Mouse (Mus musculus) forebrain, embryonic 14.5 days (tissue): ENCODE data around the gene Cnih1. TPM values are rescaled to one million over a fixed set of nuclear protein-coding genes. Genes with fewer than 3 reads are reported as not detected.
"Not testable (repeated sequence)": the region's sequence is repeated elsewhere in the genome, so short reads cannot be mapped to it uniquely, and the experiment has no call there.

Source experiments
- ATAC-seq: fragments of 200-750 bp; cut with Nextera tagmentation; 2 replicates; pipeline ENCODE4 v1.8.0; 2017; ENCODE audit warnings: mild to moderate bottlenecking, moderate library complexity
- DNase-seq: peaks from one replicate; pipeline ENCODE4 v3.0.0-alpha.2; 2015; ENCODE audit warnings: low spot score
- H3K27ac ChIP-seq: fragments of 300-500 bp; sonication (generic); 2 replicates; pipeline ENCODE4 v1.5.1; 2014; ENCODE audit warnings: low read depth, mild to moderate bottlenecking, control low read depth, low read length, moderate library complexity
- H3K27me3 ChIP-seq: fragments of 300-500 bp; sonication (generic); replicated peaks from 2 replicates; pipeline ENCODE4 v1.6.1; 2014; ENCODE audit warnings: low read length, control low read depth, mixed read lengths; ENCODE audit not compliant: control insufficient read depth, insufficient read depth
- H3K36me3 ChIP-seq: fragments of 300-500 bp; sonication (generic); 2 replicates; pipeline ENCODE4 v1.6.1; 2014; ENCODE audit warnings: low read length, control low read depth; ENCODE audit not compliant: control insufficient read depth, insufficient read depth
- H3K4me1 ChIP-seq: fragments of 300-500 bp; sonication (generic); 2 replicates; pipeline ENCODE4 v1.6.1; 2014; ENCODE audit warnings: antibody characterized with exemption, low read length, control low read depth; ENCODE audit not compliant: control insufficient read depth, insufficient read depth
- H3K4me2 ChIP-seq: fragments of 300-500 bp; sonication (generic); 2 replicates; pipeline ENCODE4 v1.6.1; 2014; ENCODE audit warnings: mild to moderate bottlenecking, control low read depth, low read length
- H3K4me3 ChIP-seq: fragments of 300-500 bp; sonication (generic); 2 replicates; pipeline ENCODE4 v1.5.1; 2014; ENCODE audit warnings: low read depth, low read length, control low read depth
- H3K9ac ChIP-seq: fragments of 300-500 bp; sonication (generic); 2 replicates; pipeline ENCODE4 v1.6.1; 2014; ENCODE audit warnings: mild to moderate bottlenecking, low read length, control low read depth, moderate library complexity
- H3K9me3 ChIP-seq: fragments of 300-500 bp; sonication (generic); replicated peaks from 2 replicates; pipeline ENCODE4 v1.6.1; 2016; ENCODE audit warnings: low read length, control low read depth, mixed read lengths; ENCODE audit not compliant: control insufficient read depth
- WGBS: fragments of 180-500 bp; shearing (Covaris S2); extraction: QIAGEN DNeasy Blood & Tissue Kit; methylation state at CpG from one replicate; pipeline ENCODE4 v1.1.7; 2014; 5-methylcytosine and 5-hydroxymethylcytosine counted together
- polyA plus RNA-seq: library from polyadenylated mRNA; unstranded; fragments of >200 nt; fragmentation: Nextera tagmentation; extraction: Ambion mirVana; gene quantifications from 2 replicates; pipeline ENCODE4 v1.2.1, GENCODE M21; 2014

Gene Cnih1
- polyA plus RNA-seq, 1 experiment from 2014 or later: 176 TPM

- no peak overlapping the region for H3K9ac ChIP-seq
- no peak overlapping the region for H3K27ac ChIP-seq
- ATAC-seq (no peak), DNase-seq (no peak)
- no peak overlapping the region for H3K4me3 ChIP-seq
- H3K36me3 ChIP-seq: no peaks in the 10 kb centered on the region
- no peak overlapping the region for H3K4me2 ChIP-seq
- no peaks in the 10 kb centered on the region for H3K27me3 ChIP-seq
- H3K9me3 ChIP-seq: no peaks in the 10 kb centered on the region
- WGBS: 96% methylated on average over 8 of the region's 8 CpGs
- peaks cover 2% of the 10 kb centered on the region; the same call in 1 of the 2 replicates for H3K4me1 ChIP-seq
Measured at GRCm38 (mm10) chr14:46755851-46756250, 32.4 kb downstream of the Cnih1 start.

- H3K4me3 ChIP-seq, H3K9me3 ChIP-seq, ATAC-seq, H3K4me2 ChIP-seq, DNase-seq, H3K4me1 ChIP-seq, H3K27me3 ChIP-seq, H3K27ac ChIP-seq, H3K36me3 ChIP-seq, H3K9ac ChIP-seq: not testable (repeated sequence)
- WGBS: 66% methylated on average over 8 of the region's 10 CpGs
Measured at GRCm38 (mm10) chr14:46754371-46754770, 33.8 kb downstream of the Cnih1 start.

- Histone ChIP-seq H3K27ac (no peak overlapping the region), H3K9ac (no peak overlapping the region), H3K36me3 (no peaks in the 10 kb centered on the region), H3K4me1 (no peaks in the 10 kb centered on the region), H3K27me3 (no peaks in the 10 kb centered on the region), H3K4me2 (no peak overlapping the region), H3K4me3 (no peak overlapping the region), H3K9me3 (no peaks in the 10 kb centered on the region)
- no peak for ATAC-seq
- 95% methylated on average over 8 of the region's 8 CpGs for WGBS
- no peak for DNase-seq
Measured at GRCm38 (mm10) chr14:46745413-46745812, 42.8 kb downstream of the Cnih1 start.

- no peak overlapping the region for H3K4me3 ChIP-seq
- no peaks in the 10 kb centered on the region for H3K27me3 ChIP-seq
- H3K27ac ChIP-seq: no peak overlapping the region
- H3K9me3 ChIP-seq: no peaks in the 10 kb centered on the region
- no peak overlapping the region for H3K9ac ChIP-seq
- no peak for ATAC-seq
- WGBS: 87% methylated on average over 2 of the region's 2 CpGs
- H3K4me2 ChIP-seq: no peak overlapping the region
- no peak for DNase-seq
- no peaks in the 10 kb centered on the region for H3K36me3 ChIP-seq
- H3K4me1 ChIP-seq: no peaks in the 10 kb centered on the region
Measured at GRCm38 (mm10) chr14:46742674-46743073, 45.5 kb downstream of the Cnih1 start.

- not testable (repeated sequence) for H3K27me3 ChIP-seq, H3K36me3 ChIP-seq, H3K9ac ChIP-seq, H3K4me3 ChIP-seq, H3K4me2 ChIP-seq, H3K4me1 ChIP-seq, H3K27ac ChIP-seq, DNase-seq, H3K9me3 ChIP-seq, ATAC-seq
Measured at GRCm38 (mm10) chr14:46737346-46737745, 50.9 kb downstream of the Cnih1 start.

GRCm38 (mm10) chr14:46736366-46736765 is 51.8 kb downstream of the Cnih1 start:
- Histone ChIP-seq H3K4me1 (no peaks in the 10 kb centered on the region), H3K27me3 (no peaks in the 10 kb centered on the region), H3K4me2 (no peak overlapping the region), H3K9ac (no peak overlapping the region), H3K9me3 (no peaks in the 10 kb centered on the region), H3K27ac (no peak overlapping the region), H3K4me3 (no peak overlapping the region), H3K36me3 (no peaks in the 10 kb centered on the region)
- ATAC-seq: no peak
- 96% methylated on average over 4 of the region's 4 CpGs for WGBS
- no peak for DNase-seq

DNA sequence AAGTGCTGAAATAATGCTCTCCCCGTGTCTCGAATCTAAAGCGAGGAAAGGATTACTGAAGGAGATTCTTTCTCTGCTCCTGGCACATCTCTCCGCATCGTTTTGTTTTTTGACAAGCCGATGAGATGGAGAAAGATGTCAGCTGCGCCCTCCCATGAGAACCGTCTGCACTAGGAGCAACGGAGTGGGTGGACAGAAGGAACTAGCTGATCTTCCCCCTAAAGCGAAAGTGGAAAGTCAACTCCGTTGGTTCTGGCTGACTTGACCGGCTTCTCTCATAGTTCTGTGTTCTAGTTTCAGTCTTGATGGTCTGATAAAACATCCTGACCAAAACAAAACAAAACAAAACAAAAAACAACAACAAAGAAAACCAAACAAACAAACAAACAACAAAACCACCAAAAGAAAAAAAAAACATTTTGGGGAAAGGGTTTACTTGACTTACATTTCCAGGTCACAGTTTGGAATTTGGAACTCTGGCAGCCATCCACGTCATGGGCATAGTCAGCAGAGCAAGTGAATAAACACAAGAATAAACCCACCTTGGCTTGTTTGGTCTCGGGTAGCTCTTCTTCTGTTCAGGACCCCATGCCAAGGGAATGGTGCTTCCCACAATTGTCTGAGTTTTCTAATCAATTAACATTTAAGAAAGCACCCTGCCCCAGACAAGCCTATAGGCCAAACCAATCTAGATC is 53.3 kb downstream of the Cnih1 start:
- Histone ChIP-seq H3K27me3 (no peaks in the 10 kb centered on the region), H3K4me3 (no peak overlapping the region), H3K27ac (no peak overlapping the region), H3K4me1 (no peaks in the 10 kb centered on the region), H3K4me2 (no peak overlapping the region), H3K36me3 (no peaks in the 10 kb centered on the region), H3K9me3 (no peaks in the 10 kb centered on the region), H3K9ac (no peak overlapping the region)
- ATAC-seq (no peak), DNase-seq (no peak)
- WGBS: 92% methylated on average over 14 of the region's 14 CpGs

DNA sequence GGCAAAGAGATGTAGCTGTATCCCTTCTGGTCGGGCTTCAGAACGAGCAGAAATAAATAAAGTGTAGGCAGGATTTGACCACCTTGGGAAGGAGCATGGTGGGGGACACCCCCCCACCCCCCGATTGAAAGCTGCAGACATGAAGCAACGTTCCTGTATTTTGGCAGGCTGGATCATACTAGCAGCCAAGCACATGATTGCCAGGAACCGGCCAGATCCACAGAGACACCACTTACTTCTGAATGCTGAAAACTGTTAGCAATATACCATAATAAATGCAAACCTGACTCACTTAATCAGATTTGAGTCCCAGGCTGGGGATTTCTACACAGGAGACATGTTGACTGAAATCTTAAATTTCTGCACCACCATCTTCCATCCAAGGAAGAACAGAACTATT is 53.9 kb downstream of the Cnih1 start:
- ATAC-seq: no peak
- no peak for DNase-seq
- 86% methylated on average over 5 of the region's 5 CpGs for WGBS

GRCm38 (mm10) chr14:46725743-46726142 is 62.5 kb downstream of the Cnih1 start:
- Histone ChIP-seq H3K4me3 (no peak overlapping the region), H3K9ac (no peak overlapping the region), H3K4me1 (no peaks in the 10 kb centered on the region), H3K27ac (no peak overlapping the region), H3K9me3 (no peaks in the 10 kb centered on the region), H3K4me2 (no peak overlapping the region), H3K36me3 (no peaks in the 10 kb centered on the region), H3K27me3 (no peaks in the 10 kb centered on the region)
- WGBS: 58% methylated on average over 3 of the region's 3 CpGs
- DNase-seq (no peak), ATAC-seq (no peak)

More for the DNA sequence above, 53.9 kb downstream of the Cnih1 start:
- no peak overlapping the region for H3K27ac ChIP-seq
- H3K4me1 ChIP-seq: no peaks in the 10 kb centered on the region
- no peak overlapping the region for H3K4me2 ChIP-seq
- H3K4me3 ChIP-seq: no peak overlapping the region
- H3K9ac ChIP-seq: no peak overlapping the region
- H3K9me3 ChIP-seq: no peaks in the 10 kb centered on the region
- H3K27me3 ChIP-seq: no peaks in the 10 kb centered on the region
- H3K36me3 ChIP-seq: no peaks in the 10 kb centered on the region
